Mouse (Mus musculus) C2C12 (cell line): ENCODE data around the gene Islr. TPM values are rescaled to one million over a fixed set of nuclear protein-coding genes. Genes with fewer than 3 reads are reported as not detected.

Source experiments
- H3K27me3 ChIP-seq: one replicate; pipeline ENCODE4 v1.6.1; 2011; ENCODE audit not compliant: control insufficient read depth, insufficient read depth, insufficient read length
- H3K36me3 ChIP-seq: one replicate; pipeline ENCODE4 v1.6.1; 2011; ENCODE audit not compliant: control insufficient read depth, insufficient read depth
- H3K4me3 ChIP-seq: one replicate; pipeline ENCODE4 v1.5.1; 2011; ENCODE audit warnings: mild to moderate bottlenecking, control low read depth; ENCODE audit not compliant: poor library complexity, insufficient read depth, severe bottlenecking
- H3K79me2 ChIP-seq: one replicate; pipeline ENCODE4 v1.6.1; 2011; ENCODE audit not compliant: control insufficient read depth, insufficient read depth
- H3K79me3 ChIP-seq: one replicate; pipeline ENCODE4 v1.6.1; 2011; ENCODE audit warnings: low read depth, control low read depth
- H3ac ChIP-seq: one replicate; pipeline ENCODE3; 2011; ENCODE audit warnings: low read depth; ENCODE audit not compliant: control insufficient read depth, insufficient read length
- CEBPB ChIP-seq: IDR thresholded peaks from one replicate; pipeline ENCODE4 v1.6.1; 2011; ENCODE audit warnings: low read depth, mild to moderate bottlenecking, control low read depth, moderate library complexity
- CTCF ChIP-seq: IDR thresholded peaks from one replicate; pipeline ENCODE4 v1.5.1; 2011; ENCODE audit not compliant: control insufficient read depth, insufficient read depth, insufficient read length
- FOSL1 ChIP-seq: IDR thresholded peaks from one replicate; pipeline ENCODE4 v1.8.0; 2011; ENCODE audit warnings: mild to moderate bottlenecking, low read length; ENCODE audit not compliant: poor library complexity, insufficient read depth, severe bottlenecking
- MAX ChIP-seq: IDR thresholded peaks from one replicate; pipeline ENCODE4 v1.6.1; 2011; ENCODE audit warnings: mild to moderate bottlenecking, control low read depth
- MYOD1 ChIP-seq: IDR thresholded peaks from one replicate; pipeline ENCODE4 v1.6.1; 2011; ENCODE audit warnings: low read depth; ENCODE audit not compliant: control insufficient read depth, insufficient read length
- MYOG ChIP-seq: IDR thresholded peaks from one replicate; pipeline ENCODE4 v1.6.1; 2011; ENCODE audit not compliant: control insufficient read depth, insufficient read length; ENCODE audit errors: extremely low read depth
- USF1 ChIP-seq: IDR thresholded peaks from one replicate; pipeline ENCODE4 v1.6.1; 2011; ENCODE audit warnings: low read depth, mild to moderate bottlenecking, control low read depth, moderate library complexity
- polyA plus RNA-seq: library from polyadenylated mRNA; unstranded; fragments of >200 nt; fragmentation: generic; extraction: Trizol; gene quantifications from one replicate; pipeline ENCODE4 v1.2.1, GENCODE M21; 2012; ENCODE audit warnings: missing spikeins

Gene Islr
- polyA plus RNA-seq, 1 experiment = 10.3 TPM

- Histone ChIP-seq H3K4me3 (peak within 1 kb of the TSS; percentile 47), H3K27me3 (no peaks in the 10 kb centered on the region), H3K36me3 (peaks cover 17% of the 10 kb centered on the region), H3ac (peak within 1 kb of the TSS; percentile 70), H3K79me3 (peaks cover 33% of the 10 kb centered on the region), H3K79me2 (peaks cover 49% of the 10 kb centered on the region)
- TF ChIP-seq MYOG (no peak), CEBPB (no peak), FOSL1 (no peak)
Measured at GRCm38 (mm10) chr9:58249592-58250192, 45.6 kb upstream of the Islr start, which contains the start of gene Pml. Gene Pml, minus strand, starts transcription at chr9:58249786.

- Histone ChIP-seq H3K36me3 (peaks cover 24% of the 10 kb centered on the region), H3K27me3 (no peaks in the 10 kb centered on the region), H3K79me2 (peaks cover 57% of the 10 kb centered on the region), H3ac (peak overlapping the region; percentile 63), H3K79me3 (peaks cover 40% of the 10 kb centered on the region), H3K4me3 (peak overlapping the region; percentile 47)
- TF ChIP-seq MAX = no peak
- no peak for TF ChIP-seq MYOG
- no peak for TF ChIP-seq USF1
- TF ChIP-seq FOSL1 = no peak
- no peak for TF ChIP-seq MYOD1
- TF ChIP-seq CTCF = no peak
- TF ChIP-seq CEBPB = no peak
Measured at GRCm38 (mm10) chr9:58248746-58249413, 44.8 kb upstream of the Islr start.

GRCm38 (mm10) chr9:58247064-58247759 is 43.1 kb upstream of the Islr start:
- Histone ChIP-seq H3K36me3 (peaks cover 40% of the 10 kb centered on the region), H3K79me2 (peaks cover 74% of the 10 kb centered on the region), H3K27me3 (no peaks in the 10 kb centered on the region), H3K4me3 (peak overlapping the region; percentile 32), H3ac (peak overlapping the region; percentile 43), H3K79me3 (peaks cover 51% of the 10 kb centered on the region)
- TF ChIP-seq CEBPB (no peak), FOSL1 (no peak), CTCF (peak; percentile 93), USF1 (no peak), MYOD1 (no peak), MAX (peak; percentile 30), MYOG (no peak)

GRCm38 (mm10) chr9:58246083-58246591 is 42.0 kb upstream of the Islr start:
- Histone ChIP-seq H3K27me3 (no peaks in the 10 kb centered on the region), H3K79me3 (peaks cover 55% of the 10 kb centered on the region), H3K4me3 (no peak overlapping the region), H3K36me3 (peaks cover 43% of the 10 kb centered on the region), H3K79me2 (peaks cover 85% of the 10 kb centered on the region), H3ac (no peak overlapping the region)
- TF ChIP-seq FOSL1 (no peak), CTCF (no peak), USF1 (no peak), MAX (no peak), MYOG (no peak), MYOD1 (no peak), CEBPB (no peak)

- no peak overlapping the region for H3ac ChIP-seq
- H3K4me3 ChIP-seq = no peak overlapping the region
- H3K79me3 ChIP-seq = peaks cover 61% of the 10 kb centered on the region
- peaks cover 43% of the 10 kb centered on the region for H3K36me3 ChIP-seq
- H3K79me2 ChIP-seq = peaks cover 100% of the 10 kb centered on the region
- H3K27me3 ChIP-seq = no peaks in the 10 kb centered on the region
- TF ChIP-seq MAX (no peak), FOSL1 (no peak), MYOG (no peak), MYOD1 (no peak), CTCF (no peak), CEBPB (no peak)
Measured at GRCm38 (mm10) chr9:58243696-58244095, 39.6 kb upstream of the Islr start.
